Mouse (Mus musculus) heart, adult 2 months (tissue): ENCODE data around the gene Hcrtr2. TPM values are rescaled to one million over a fixed set of nuclear protein-coding genes. Genes with fewer than 3 reads are reported as not detected.

Experiments
- DNase-seq, 2 experiments: peaks; one replicate each; pipeline ENCODE4 v3.0.0; 2021
- H3K27ac ChIP-seq: fragments of 200-600 bp; 2 replicates; pipeline ENCODE4 v1.8.1; 2022
- H3K27me3 ChIP-seq: fragments of 200-500 bp; 2 replicates; pipeline ENCODE4 v1.6.1; 2012; ENCODE audit warnings: mild to moderate bottlenecking, low read length, inconsistent platforms, mixed read lengths; ENCODE audit not compliant: control insufficient read depth, insufficient read depth
- H3K36me3 ChIP-seq: fragments of 200-500 bp; 2 replicates; pipeline ENCODE4 v1.6.1; 2012; ENCODE audit warnings: low read length, inconsistent platforms; ENCODE audit not compliant: control insufficient read depth, insufficient read depth
- H3K4me1 ChIP-seq: fragments of 200-500 bp; 2 replicates; pipeline ENCODE4 v1.6.1; 2011; ENCODE audit warnings: low read length; ENCODE audit not compliant: control insufficient read depth, insufficient read depth
- H3K4me3 ChIP-seq: fragments of 200-600 bp; 2 replicates; pipeline ENCODE4 v1.8.1; 2022
- H3K79me2 ChIP-seq: fragments of 200-500 bp; replicated peaks from 2 replicates; pipeline ENCODE4 v1.6.1; 2012; ENCODE audit warnings: mild to moderate bottlenecking, inconsistent platforms, low read length, moderate library complexity, mixed read lengths; ENCODE audit not compliant: control insufficient read depth, insufficient read depth
- H3K9ac ChIP-seq: fragments of 200-500 bp; 2 replicates; pipeline ENCODE4 v1.6.1; 2012; ENCODE audit warnings: low read depth, mild to moderate bottlenecking, control low read depth, inconsistent platforms, low read length, mixed read lengths
- CTCF ChIP-seq: fragments of 200-600 bp; IDR thresholded peaks from 2 replicates; pipeline ENCODE4 v1.8.1; 2022; ENCODE audit warnings: antibody characterized with exemption, mild to moderate bottlenecking, moderate library complexity
- EP300 ChIP-seq: fragments of 200-500 bp; IDR thresholded peaks from 2 replicates; pipeline ENCODE4 v1.6.1; 2011; ENCODE audit warnings: low read depth, low read length, control low read depth; ENCODE audit not compliant: insufficient read depth
- POLR2A ChIP-seq: fragments of 200-500 bp; IDR thresholded peaks from 2 replicates; pipeline ENCODE4 v1.6.1; 2011; ENCODE audit warnings: mild to moderate bottlenecking, low read depth, low read length, control low read depth; ENCODE audit not compliant: insufficient read depth
- WGBS: fragments of 180-500 bp; shearing (Covaris S2); methylation state at CpG from one replicate; pipeline ENCODE4 v1.1.7; 2018; 5-methylcytosine and 5-hydroxymethylcytosine counted together
- intact Hi-C: fragments of 180-260 bp; cut with DNase I; formaldehyde crosslinking; loops from one replicate; pipeline ENCODE4 v1.15.1; 2025
- polyA plus RNA-seq: library from polyadenylated mRNA; depleted of rRNA; stranded (reverse); fragments of >200 nt; gene quantifications from 2 replicates; pipeline ENCODE4 v1.2.3, GENCODE M21; 2012
- total RNA-seq, 2 experiments: library from RNA; stranded (reverse); gene quantifications; 2 replicates each; pipeline ENCODE4 v1.2.3; 2021

The Hcrtr2 gene
- total and polyA plus RNA-seq, 3 experiments = not detected

- H3K36me3 ChIP-seq = no peaks in the 10 kb centered on the region
- H3K27ac ChIP-seq = no peak overlapping the region
- no peaks in the 10 kb centered on the region for H3K79me2 ChIP-seq
- H3K4me3 ChIP-seq = no peak overlapping the region
- intact Hi-C loops = no loop called here
- TF ChIP-seq EP300 = no peak
- no peak for TF ChIP-seq CTCF
- TF ChIP-seq POLR2A = no peak
- H3K4me1 ChIP-seq = no peaks in the 10 kb centered on the region; the same call in 1 of the 2 replicates
- no peak overlapping the region for H3K9ac ChIP-seq
- peaks cover 1% of the 10 kb centered on the region; the same call in 1 of the 2 replicates for H3K27me3 ChIP-seq
- DNase-seq = no peak
- 80% methylated on average over 7 of the region's 7 CpGs for WGBS
Observed at GRCm38 (mm10) chr9:76234899-76235298, 88.8 kb downstream of the Hcrtr2 start.

GRCm38 (mm10) chr9:76230400-76230799, 93.3 kb downstream of the Hcrtr2 start:
- Histone ChIP-seq H3K79me2 (no peaks in the 10 kb centered on the region), H3K9ac (no peak overlapping the region), H3K27me3 (0 out of 2 replicates have a peak, but pooled peaks cover 1% of the 10 kb centered on the region), H3K27ac (no peak overlapping the region), H3K4me3 (no peak overlapping the region), H3K36me3 (no peaks in the 10 kb centered on the region), H3K4me1 (no peaks in the 10 kb centered on the region; the same call in 1 of the 2 replicates)
- intact Hi-C loops = no loop called here
- TF ChIP-seq POLR2A = no peak
- TF ChIP-seq CTCF = no peak
- no peak for TF ChIP-seq EP300
- 36% methylated on average over 11 of the region's 11 CpGs for WGBS
- DNase-seq = no peak

- TF ChIP-seq EP300 = no peak
- no peak for TF ChIP-seq CTCF
- TF ChIP-seq POLR2A = no peak
- Histone ChIP-seq H3K27me3 (no peaks in the 10 kb centered on the region), H3K4me3 (no peak overlapping the region), H3K79me2 (no peaks in the 10 kb centered on the region), H3K9ac (no peak overlapping the region), H3K4me1 (no peaks in the 10 kb centered on the region), H3K36me3 (no peaks in the 10 kb centered on the region), H3K27ac (no peak overlapping the region)
- intact Hi-C loops = no loop called here
- no peak for DNase-seq
- WGBS = 50% methylated on average over 4 of the region's 4 CpGs
Observed at GRCm38 (mm10) chr9:76217178-76217975, 106.3 kb downstream of the Hcrtr2 start.

- H3K4me1 ChIP-seq = no peaks in the 10 kb centered on the region
- no peak overlapping the region for H3K4me3 ChIP-seq
- no peak overlapping the region for H3K27ac ChIP-seq
- TF ChIP-seq CTCF = no peak
- no peak for TF ChIP-seq POLR2A
- TF ChIP-seq EP300 = no peak
- H3K9ac ChIP-seq = no peak overlapping the region
- no peaks in the 10 kb centered on the region for H3K36me3 ChIP-seq
- H3K27me3 ChIP-seq = no peaks in the 10 kb centered on the region
- no peak for DNase-seq
- 62% methylated on average over 4 of the region's 4 CpGs for WGBS
- H3K79me2 ChIP-seq = no peaks in the 10 kb centered on the region
- intact Hi-C loops = no loop called here
Observed at GRCm38 (mm10) chr9:76214678-76215077, 109.0 kb downstream of the Hcrtr2 start.

- Histone ChIP-seq H3K9ac (no peak within 1 kb of the TSS), H3K79me2 (no peaks in the 10 kb centered on the region), H3K27me3 (no peaks in the 10 kb centered on the region), H3K27ac (no peak within 1 kb of the TSS), H3K4me3 (no peak within 1 kb of the TSS), H3K36me3 (no peaks in the 10 kb centered on the region), H3K4me1 (no peaks in the 10 kb centered on the region)
- TF ChIP-seq POLR2A (no peak), EP300 (no peak), CTCF (no peak)
- intact Hi-C loops = no loop called here
- no peak for DNase-seq
- WGBS = 80% methylated on average over 2 of the region's 2 CpGs
Observed at GRCm38 (mm10) chr9:76213557-76213956, 110.1 kb downstream of the Hcrtr2 start, which contains the start of gene Gfral. TSS of gene Gfral (minus strand) at chr9:76213657.

GRCm38 (mm10) chr9:76196917-76197316, 126.7 kb downstream of the Hcrtr2 start:
- H3K79me2 ChIP-seq = no peaks in the 10 kb centered on the region
- WGBS = 71% methylated on average over 4 of the region's 4 CpGs
- no peaks in the 10 kb centered on the region for H3K27me3 ChIP-seq
- no peak overlapping the region for H3K27ac ChIP-seq
- H3K4me3 ChIP-seq = no peak overlapping the region
- H3K4me1 ChIP-seq = no peaks in the 10 kb centered on the region
- no peak for DNase-seq
- intact Hi-C loops = no loop called here
- H3K9ac ChIP-seq = no peak overlapping the region
- H3K36me3 ChIP-seq = no peaks in the 10 kb centered on the region
- no peak for TF ChIP-seq EP300
- no peak for TF ChIP-seq CTCF
- TF ChIP-seq POLR2A = no peak
